Mouse (Mus musculus) CH12.LX (cell line): ENCODE measurements around the gene Cnga2.

Experiments
- CHD2 ChIP-seq: IDR thresholded peaks from 2 replicates; pipeline ENCODE4 v1.6.1; 2011; ENCODE audit warnings: low read length, improper control_type of control experiment
- CTCF ChIP-seq, 2 experiments: IDR thresholded peaks in 1 of 2; conservative IDR thresholded peaks in 1 of 2; 2 replicates each; pipeline ENCODE4 v1.5.1; 2011 to 2012; ENCODE audit warnings: low read depth in 2 of 2, low read length in 2 of 2, improper control_type of control experiment in 1 of 2, inconsistent platforms in 1 of 2, mild to moderate bottlenecking in 1 of 2, moderate library complexity in 1 of 2
- EP300 ChIP-seq: IDR thresholded peaks from 2 replicates; pipeline ENCODE4 v1.6.1; 2011; ENCODE audit warnings: low read length, improper control_type of control experiment
- ETS1 ChIP-seq: conservative IDR thresholded peaks from 2 replicates; pipeline ENCODE4 v1.6.1; 2012; ENCODE audit warnings: low read depth, mild to moderate bottlenecking, inconsistent platforms, low read length, improper control_type of control experiment, moderate library complexity
- JUN ChIP-seq: IDR thresholded peaks from 2 replicates; pipeline ENCODE4 v1.6.1; 2011; ENCODE audit warnings: low read depth, mild to moderate bottlenecking, low read length, improper control_type of control experiment, moderate library complexity; ENCODE audit not compliant: insufficient read depth
- MAZ ChIP-seq: IDR thresholded peaks from 2 replicates; pipeline ENCODE4 v1.6.1; 2012; ENCODE audit warnings: low read depth, mild to moderate bottlenecking, inconsistent platforms, low read length, improper control_type of control experiment, moderate library complexity
- NRF1 ChIP-seq: IDR thresholded peaks from 2 replicates; pipeline ENCODE4 v1.6.1; 2014; ENCODE audit warnings: low read depth, mild to moderate bottlenecking, inconsistent platforms, low read length, improper control_type of control experiment, moderate library complexity
- SMC3 ChIP-seq: IDR thresholded peaks from 2 replicates; pipeline ENCODE4 v1.6.1; 2011; ENCODE audit warnings: low read depth, low read length, improper control_type of control experiment
- TCF12 ChIP-seq: IDR thresholded peaks from 2 replicates; pipeline ENCODE4 v1.6.1; 2014; ENCODE audit warnings: low read depth, mild to moderate bottlenecking, inconsistent platforms, low read length, improper control_type of control experiment
- ZKSCAN1 ChIP-seq: IDR thresholded peaks from 2 replicates; pipeline ENCODE4 v1.6.1; 2012; ENCODE audit warnings: low read depth, inconsistent platforms, low read length, improper control_type of control experiment, borderline replicate concordance

- no peak for TF ChIP-seq ZKSCAN1
- no peak for TF ChIP-seq JUN
- TF ChIP-seq MAZ, result no peak
- TF ChIP-seq ETS1, result no peak
- no peak for TF ChIP-seq TCF12
- no peak for TF ChIP-seq CHD2
- TF ChIP-seq CTCF (conservative IDR thresholded peaks at IDR 0.05 in 1 of 2, IDR thresholded peaks at IDR 0.05 in 1 of 2; ENCODE audit: low read depth in 2 of 2, low read length in 2 of 2), result no peak
- TF ChIP-seq NRF1, result no peak
- TF ChIP-seq EP300, result no peak
- TF ChIP-seq SMC3, result no peak
Measured at GRCm38 (mm10) chrX:71995972-71996371, 4.3 kb downstream of the Cnga2 start.
